Mouse (Mus musculus) gonadal fat pad, adult 2 months (tissue): ENCODE data around the gene Dnaja2. TPM values are rescaled to one million over a fixed set of nuclear protein-coding genes. Genes with fewer than 3 reads are reported as not detected.

Experiments
- DNase-seq: peaks from one replicate; pipeline ENCODE4 v3.0.0-alpha.2; 2012; ENCODE audit warnings: low read depth
- polyA plus RNA-seq: library from polyadenylated mRNA; depleted of rRNA; stranded (reverse); fragments of >200 nt; gene quantifications from 2 replicates; pipeline ENCODE4 v1.2.3, GENCODE M21; 2012; rRNA removed

Gene Dnaja2
- polyA plus RNA-seq, result 10.4 and 21.8 TPM in 2 replicates

GRCm38 (mm10) chr8:85555181-85556145 is at the start of gene Dnaja2:
TSS of gene Dnaja2 (minus strand) at chr8:85555344.
- DNase-seq, result no peak

- DNase-seq, result no peak
Measured at GRCm38 (mm10) chr8:85604201-85604600, 49.1 kb upstream of the Dnaja2 start.

- no peak for DNase-seq
Measured at GRCm38 (mm10) chr8:85603203-85603895, 48.2 kb upstream of the Dnaja2 start.

GRCm38 (mm10) chr8:85602737-85603136 is 47.6 kb upstream of the Dnaja2 start:
- DNase-seq, result no peak

GRCm38 (mm10) chr8:85601741-85602140 is 46.6 kb upstream of the Dnaja2 start:
- DNase-seq, result no peak

GRCm38 (mm10) chr8:85597413-85598191 is 42.5 kb upstream of the Dnaja2 start:
- no peak for DNase-seq

- no peak for DNase-seq
Measured at GRCm38 (mm10) chr8:85595391-85595790, 40.2 kb upstream of the Dnaja2 start.

- no peak for DNase-seq
Measured at GRCm38 (mm10) chr8:85594983-85595382, 39.8 kb upstream of the Dnaja2 start.

- no peak for DNase-seq
Measured at GRCm38 (mm10) chr8:85593324-85593723, 38.2 kb upstream of the Dnaja2 start.

- no peak for DNase-seq
Measured at GRCm38 (mm10) chr8:85591532-85591931, 36.4 kb upstream of the Dnaja2 start.

GRCm38 (mm10) chr8:85590258-85590657 is 35.1 kb upstream of the Dnaja2 start:
- DNase-seq, result no peak

- DNase-seq, result no peak
Measured at GRCm38 (mm10) chr8:85588596-85588995, 33.5 kb upstream of the Dnaja2 start.

GRCm38 (mm10) chr8:85577666-85578065 is 22.5 kb upstream of the Dnaja2 start:
- no peak for DNase-seq

GRCm38 (mm10) chr8:85573972-85574496 is 18.9 kb upstream of the Dnaja2 start:
- no peak for DNase-seq

GRCm38 (mm10) chr8:85570466-85570865 is 15.3 kb upstream of the Dnaja2 start:
- DNase-seq, result no peak

GRCm38 (mm10) chr8:85567801-85568200 is 12.7 kb upstream of the Dnaja2 start:
- DNase-seq, result no peak

- no peak for DNase-seq
Measured at GRCm38 (mm10) chr8:85565186-85565585, 10.0 kb upstream of the Dnaja2 start.

- no peak for DNase-seq
Measured at GRCm38 (mm10) chr8:85563336-85563735, 8.2 kb upstream of the Dnaja2 start.

GRCm38 (mm10) chr8:85559966-85560365 is 4.8 kb upstream of the Dnaja2 start:
- DNase-seq, result no peak

GRCm38 (mm10) chr8:85559201-85559600 is 4.1 kb upstream of the Dnaja2 start:
- DNase-seq, result no peak

GRCm38 (mm10) chr8:85557601-85557986 is 2.5 kb upstream of the Dnaja2 start:
- no peak for DNase-seq
